Mouse (Mus musculus) kidney, postnatal 0 days (tissue): ENCODE results near the gene Rab10. TPM values are rescaled to one million over a fixed set of nuclear protein-coding genes. Genes with fewer than 3 reads are reported as not detected.

Experiments
- ATAC-seq: fragments of 200-750 bp; cut with Nextera tagmentation; replicated peaks from 2 replicates; pipeline ENCODE4 v1.8.0; 2017; ENCODE audit warnings: low read depth, moderate number of reproducible peaks, moderate TSS enrichment, moderate library complexity; ENCODE audit not compliant: low FRiP score
- DNase-seq: peaks from one replicate; pipeline ENCODE4 v3.0.0-alpha.2; 2016; ENCODE audit warnings: low spot score
- H3K27ac ChIP-seq: fragments of 300-500 bp; sonication (generic); 2 replicates; pipeline ENCODE4 v1.5.1; 2014; ENCODE audit warnings: mild to moderate bottlenecking
- H3K27me3 ChIP-seq: fragments of 300-500 bp; sonication (generic); 2 replicates; pipeline ENCODE4 v1.6.1; 2014; ENCODE audit warnings: low read length, mixed read lengths; ENCODE audit not compliant: insufficient read depth
- H3K36me3 ChIP-seq: fragments of 300-500 bp; sonication (generic); 2 replicates; pipeline ENCODE4 v1.6.1; 2014; ENCODE audit warnings: low read length, mixed read lengths; ENCODE audit not compliant: insufficient read depth
- H3K4me1 ChIP-seq: fragments of 300-500 bp; sonication (generic); replicated peaks from 2 replicates; pipeline ENCODE4 v1.6.1; 2014; ENCODE audit warnings: antibody characterized with exemption, low read length, mixed read lengths; ENCODE audit not compliant: insufficient read depth
- H3K4me2 ChIP-seq: fragments of 300-500 bp; sonication (generic); 2 replicates; pipeline ENCODE4 v1.6.1; 2014; ENCODE audit warnings: mild to moderate bottlenecking, low read length, moderate library complexity, mixed read lengths
- H3K4me3 ChIP-seq: fragments of 300-500 bp; sonication (generic); replicated peaks from 2 replicates; pipeline ENCODE4 v1.5.1; 2014; ENCODE audit warnings: low read depth, low read length
- H3K9ac ChIP-seq: fragments of 300-500 bp; sonication (generic); 2 replicates; pipeline ENCODE4 v1.6.1; 2014; ENCODE audit warnings: low read depth, low read length
- H3K9me3 ChIP-seq: fragments of 300-500 bp; sonication (generic); replicated peaks from 2 replicates; pipeline ENCODE4 v1.6.1; 2016; ENCODE audit warnings: low read length, inconsistent platforms, mixed read lengths
- CTCF ChIP-seq: IDR thresholded peaks from 2 replicates; pipeline ENCODE4 v1.5.1; 2016; ENCODE audit warnings: antibody characterized with exemption, low read depth, mild to moderate bottlenecking, moderate library complexity
- WGBS: fragments of 180-500 bp; shearing (Covaris S2); extraction: QIAGEN DNeasy Blood & Tissue Kit; methylation state at CpG from one replicate; pipeline ENCODE4 v1.1.7; 2014; 5-methylcytosine and 5-hydroxymethylcytosine counted together
- polyA plus RNA-seq: library from polyadenylated mRNA; unstranded; fragments of >200 nt; fragmentation: Nextera tagmentation; extraction: Ambion mirVana; gene quantifications from 2 replicates; pipeline ENCODE4 v1.2.1, GENCODE M21; 2015

The Rab10 gene
- polyA plus RNA-seq, 1 experiment from 2014 or later: 78.3 TPM

GRCm38 (mm10) chr12:3209163-3209562 is 100.6 kb downstream of the Rab10 start:
- no peak overlapping the region for H3K27ac ChIP-seq
- H3K9me3 ChIP-seq: no peaks in the 10 kb centered on the region
- peak; percentile 41; the same call in 1 of the 2 replicates for TF ChIP-seq CTCF
- no peaks in the 10 kb centered on the region for H3K27me3 ChIP-seq
- ATAC-seq (no peak), DNase-seq (peak; percentile 22)
- H3K4me2 ChIP-seq: no peak overlapping the region
- H3K4me3 ChIP-seq: no peak overlapping the region
- H3K4me1 ChIP-seq: no peaks in the 10 kb centered on the region
- WGBS: 59% methylated on average over 1 of the region's 1 CpGs
- H3K36me3 ChIP-seq: no peaks in the 10 kb centered on the region
- H3K9ac ChIP-seq: no peak overlapping the region

Other genes starting within 250 kb of the Rab10 start
- 6.2 and 6.4 TPM in 2 replicates for gene Kif3c, start 55.2 kb upstream of the Rab10 start, polyA plus RNA-seq
- 9.6 and 10.5 TPM in 2 replicates for gene Asxl2, start 116.9 kb upstream of the Rab10 start, polyA plus RNA-seq